Mouse (Mus musculus) kidney, postnatal 0 days (tissue): ENCODE data around the gene Psd. TPM values are rescaled to one million over a fixed set of nuclear protein-coding genes. Genes with fewer than 3 reads are reported as not detected.

Experiments used
- ATAC-seq: fragments of 200-750 bp; cut with Nextera tagmentation; replicated peaks from 2 replicates; pipeline ENCODE4 v1.8.0; 2017; ENCODE audit warnings: low read depth, moderate number of reproducible peaks, moderate TSS enrichment, moderate library complexity; ENCODE audit not compliant: low FRiP score
- DNase-seq: peaks from one replicate; pipeline ENCODE4 v3.0.0-alpha.2; 2016; ENCODE audit warnings: low spot score
- H3K27ac ChIP-seq: fragments of 300-500 bp; sonication (generic); 2 replicates; pipeline ENCODE4 v1.5.1; 2014; ENCODE audit warnings: mild to moderate bottlenecking
- H3K27me3 ChIP-seq: fragments of 300-500 bp; sonication (generic); 2 replicates; pipeline ENCODE4 v1.6.1; 2014; ENCODE audit warnings: low read length, mixed read lengths; ENCODE audit not compliant: insufficient read depth
- H3K36me3 ChIP-seq: fragments of 300-500 bp; sonication (generic); 2 replicates; pipeline ENCODE4 v1.6.1; 2014; ENCODE audit warnings: low read length, mixed read lengths; ENCODE audit not compliant: insufficient read depth
- H3K4me1 ChIP-seq: fragments of 300-500 bp; sonication (generic); replicated peaks from 2 replicates; pipeline ENCODE4 v1.6.1; 2014; ENCODE audit warnings: antibody characterized with exemption, low read length, mixed read lengths; ENCODE audit not compliant: insufficient read depth
- H3K4me2 ChIP-seq: fragments of 300-500 bp; sonication (generic); 2 replicates; pipeline ENCODE4 v1.6.1; 2014; ENCODE audit warnings: mild to moderate bottlenecking, low read length, moderate library complexity, mixed read lengths
- H3K4me3 ChIP-seq: fragments of 300-500 bp; sonication (generic); replicated peaks from 2 replicates; pipeline ENCODE4 v1.5.1; 2014; ENCODE audit warnings: low read depth, low read length
- H3K9ac ChIP-seq: fragments of 300-500 bp; sonication (generic); 2 replicates; pipeline ENCODE4 v1.6.1; 2014; ENCODE audit warnings: low read depth, low read length
- H3K9me3 ChIP-seq: fragments of 300-500 bp; sonication (generic); replicated peaks from 2 replicates; pipeline ENCODE4 v1.6.1; 2016; ENCODE audit warnings: low read length, inconsistent platforms, mixed read lengths
- CTCF ChIP-seq: IDR thresholded peaks from 2 replicates; pipeline ENCODE4 v1.5.1; 2016; ENCODE audit warnings: antibody characterized with exemption, low read depth, mild to moderate bottlenecking, moderate library complexity
- WGBS: fragments of 180-500 bp; shearing (Covaris S2); extraction: QIAGEN DNeasy Blood & Tissue Kit; methylation state at CpG from one replicate; pipeline ENCODE4 v1.1.7; 2014; 5-methylcytosine and 5-hydroxymethylcytosine counted together
- microRNA counts: library from miRNA; unstranded; fragments of <30 nt; microRNA quantifications from one replicate; lab custom pipeline; 2015
- microRNA-seq: library from miRNA; unstranded; fragments of <30 nt; microRNA quantifications from one replicate; pipeline ENCODE4, GENCODE M21; 2016
- polyA plus RNA-seq: library from polyadenylated mRNA; unstranded; fragments of >200 nt; fragmentation: Nextera tagmentation; extraction: Ambion mirVana; gene quantifications from 2 replicates; pipeline ENCODE4 v1.2.1, GENCODE M21; 2015

The Psd gene
- polyA plus RNA-seq, 1 experiment from 2014 or later = 2.9 TPM

GRCm38 (mm10) chr19:46282081-46282849 is 44.7 kb downstream of the Psd start:
- Histone ChIP-seq H3K27ac (no peak overlapping the region), H3K9ac (no peak overlapping the region), H3K36me3 (peaks cover 68% of the 10 kb centered on the region), H3K4me1 (no peaks in the 10 kb centered on the region), H3K27me3 (no peaks in the 10 kb centered on the region), H3K4me2 (no peak overlapping the region), H3K4me3 (no peak overlapping the region), H3K9me3 (no peaks in the 10 kb centered on the region)
- peak; percentile 31; the same call in 1 of the 2 replicates for TF ChIP-seq CTCF
- no peak for DNase-seq
- WGBS = 94% methylated on average over 11 of the region's 11 CpGs
- no peak for ATAC-seq

DNA sequence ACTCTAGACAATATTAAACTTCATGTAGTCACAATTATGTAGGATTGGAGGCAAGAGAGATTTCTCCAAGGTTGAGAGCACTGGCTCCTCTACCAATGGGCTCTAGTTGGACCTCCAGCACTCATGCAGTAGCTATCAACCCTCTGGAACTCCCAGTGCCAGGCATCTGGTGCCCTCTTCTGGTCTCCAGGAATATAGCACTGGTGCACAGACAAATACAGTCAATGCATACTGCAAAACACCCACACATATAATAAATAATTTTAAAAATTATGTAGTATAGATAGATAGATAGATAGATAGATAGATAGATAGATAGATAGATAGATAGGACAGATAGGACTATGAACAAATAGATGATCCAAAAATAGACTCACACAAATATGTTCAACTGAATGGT is 51.6 kb downstream of the Psd start:
- Histone ChIP-seq H3K4me1 (no peaks in the 10 kb centered on the region), H3K4me3 (no peak overlapping the region), H3K27ac (no peak overlapping the region), H3K9ac (no peak overlapping the region), H3K27me3 (no peaks in the 10 kb centered on the region), H3K4me2 (no peak overlapping the region), H3K9me3 (no peaks in the 10 kb centered on the region), H3K36me3 (peaks cover 44% of the 10 kb centered on the region)
- peak; percentile 53 for TF ChIP-seq CTCF
- no peak for ATAC-seq
- no peak for DNase-seq

DNA sequence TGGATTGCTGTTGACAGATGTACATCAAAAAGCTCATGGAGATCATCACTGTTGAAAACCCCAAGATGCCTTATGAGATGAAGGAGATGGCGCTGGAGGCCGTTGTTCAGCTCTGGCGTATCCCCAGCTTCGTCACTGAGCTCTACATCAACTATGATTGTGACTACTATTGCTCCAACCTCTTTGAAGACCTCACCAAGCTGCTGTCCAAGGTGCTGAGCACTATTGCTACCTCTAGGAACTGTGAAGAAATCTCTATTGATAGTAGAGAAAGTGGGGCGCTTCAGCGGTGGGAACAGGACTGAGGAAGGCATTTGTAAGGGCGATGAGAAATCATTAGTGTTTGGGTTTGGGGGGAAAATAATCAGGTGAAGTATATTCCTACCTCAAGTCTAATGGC is 62.2 kb downstream of the Psd start:
- no peaks in the 10 kb centered on the region for H3K27me3 ChIP-seq
- no peak overlapping the region for H3K27ac ChIP-seq
- no peak overlapping the region for H3K4me2 ChIP-seq
- no peak for ATAC-seq
- 92% methylated on average over 7 of the region's 7 CpGs for WGBS
- no peak for TF ChIP-seq CTCF
- H3K4me1 ChIP-seq = no peaks in the 10 kb centered on the region
- peaks cover 64% of the 10 kb centered on the region for H3K36me3 ChIP-seq
- H3K9ac ChIP-seq = no peak overlapping the region
- DNase-seq = peak; percentile 4
- H3K4me3 ChIP-seq = no peak overlapping the region
- no peaks in the 10 kb centered on the region for H3K9me3 ChIP-seq

MicroRNAs within 50 kb of the gene (microRNA counts, 519-probe panel; counts per million panel counts)
- 330 counts per million, percentile 68 among the panel's probes with 10 or more counts for microRNA mmu-miR-146b (lab: Ali Mortazavi, UCI)

Small RNAs within 50 kb of the gene (microRNA-seq; reads per million reads assigned to microRNA genes)
- gene Mir146b = 0.60 reads per million

Other genes starting within 250 kb of the Psd start
- gene Elovl3, start 195.3 kb downstream of the Psd start, polyA plus RNA-seq = 0.07 TPM in 1 of 2 replicates, not detected in the other
- not detected in 2 replicates for gene Pitx3, start 178.8 kb downstream of the Psd start, polyA plus RNA-seq
- gene Gbf1, start 174.6 kb downstream of the Psd start, polyA plus RNA-seq = 32.9 and 37.3 TPM in 2 replicates
- 8.7 and 8.8 TPM in 2 replicates for gene Nfkb2, start 22.8 kb downstream of the Psd start, polyA plus RNA-seq
- 29.9 and 33.8 TPM in 2 replicates for gene Fbxl15, start 1.0 kb upstream of the Psd start, polyA plus RNA-seq
- gene Cuedc2, start 11.5 kb upstream of the Psd start, polyA plus RNA-seq = 167 and 173 TPM in 2 replicates
- gene Mfsd13a, start 14.0 kb upstream of the Psd start, polyA plus RNA-seq = 12.0 and 14.0 TPM in 2 replicates
- 3.5 and 4.0 TPM in 2 replicates for gene 2310034G01Rik, start 23.1 kb upstream of the Psd start, polyA plus RNA-seq
- 100.0 and 111 TPM in 2 replicates for gene Actr1a, start 68.6 kb upstream of the Psd start, polyA plus RNA-seq
- 30.6 and 33.0 TPM in 2 replicates for gene Sufu, start 69.7 kb upstream of the Psd start, polyA plus RNA-seq
- gene Trim8, start 174.5 kb upstream of the Psd start, polyA plus RNA-seq = 27.8 and 30.5 TPM in 2 replicates
- 96.6 and 105 TPM in 2 replicates for gene Arl3, start 246.0 kb upstream of the Psd start, polyA plus RNA-seq
- 47.1 and 50.0 TPM in 2 replicates for gene Sfxn2, start 246.2 kb upstream of the Psd start, polyA plus RNA-seq